Mouse (Mus musculus) CH12.LX (cell line): ENCODE measurements around the gene Vmn1r36. TPM values are rescaled to one million over a fixed set of nuclear protein-coding genes. Genes with fewer than 3 reads are reported as not detected.
"Not testable (repeated sequence)": the region's sequence is repeated elsewhere in the genome, so short reads cannot be mapped to it uniquely, and the experiment has no call there.

Experiments used
- DNase-seq: peaks from one replicate; pipeline ENCODE4 v3.0.0-alpha.2; 2013; ENCODE audit errors: extremely low read depth
- H3K27ac ChIP-seq: 2 replicates; pipeline ENCODE4 v1.5.1; 2012; ENCODE audit warnings: low read depth, mild to moderate bottlenecking, control low read depth, moderate library complexity; ENCODE audit not compliant: insufficient read depth
- H3K27me3 ChIP-seq: replicated peaks from 2 replicates; pipeline ENCODE3; 2012; ENCODE audit warnings: inconsistent platforms
- H3K36me3 ChIP-seq, 2 experiments: replicated peaks in 1 of 2; 2 replicates each; pipeline versions ENCODE3 to v1.6.1; 2012; ENCODE audit warnings: inconsistent platforms in 1 of 2, low read length in 1 of 2, mild to moderate bottlenecking in 1 of 2, mixed read lengths in 1 of 2, moderate library complexity in 1 of 2; ENCODE audit not compliant: control insufficient read depth in 1 of 2, insufficient read depth in 1 of 2
- H3K4me1 ChIP-seq, 2 experiments: 2 replicates each; pipeline ENCODE4 v1.6.1; 2012; ENCODE audit warnings: inconsistent platforms in 1 of 2, moderate library complexity in 1 of 2; ENCODE audit not compliant: insufficient read depth in 2 of 2, control insufficient read depth in 1 of 2
- H3K4me2 ChIP-seq: 2 replicates; pipeline ENCODE4 v1.6.1; 2012; ENCODE audit warnings: low read depth, mild to moderate bottlenecking, control low read depth; ENCODE audit not compliant: poor library complexity, insufficient read depth, severe bottlenecking
- H3K4me3 ChIP-seq, 3 experiments: fragments of 150-350 bp in 1 of 3; sonication (generic) in 1 of 3; replicated peaks in 1 of 3; 2 replicates each; pipeline versions ENCODE3 to v1.5.1; 2011 to 2012; ENCODE audit warnings: low read depth in 2 of 3, low read length in 2 of 3, mild to moderate bottlenecking in 2 of 3, moderate library complexity in 2 of 3, control low read depth in 1 of 3, improper control_type of control experiment in 1 of 3, inconsistent platforms in 1 of 3, mixed read lengths in 1 of 3; ENCODE audit not compliant: poor library complexity in 1 of 3
- H3K79me2 ChIP-seq: replicated peaks from 2 replicates; pipeline ENCODE4 v1.6.1; 2012; ENCODE audit warnings: mild to moderate bottlenecking, moderate library complexity; ENCODE audit not compliant: control insufficient read depth, poor library complexity, insufficient read depth, severe bottlenecking; ENCODE audit errors: extremely low read depth
- H3K9ac ChIP-seq: 2 replicates; pipeline ENCODE4 v1.6.1; 2012; ENCODE audit warnings: low read depth, mild to moderate bottlenecking, control low read depth, moderate library complexity; ENCODE audit not compliant: insufficient read depth
- H3K9me3 ChIP-seq: replicated peaks from 2 replicates; pipeline ENCODE3; 2012; ENCODE audit warnings: low read length, inconsistent platforms, mixed read lengths
- BHLHE40 ChIP-seq: IDR thresholded peaks from 2 replicates; pipeline ENCODE4 v1.6.1; 2011; ENCODE audit warnings: mild to moderate bottlenecking, low read depth, low read length, improper control_type of control experiment
- CTCF ChIP-seq, 2 experiments: IDR thresholded peaks in 1 of 2; conservative IDR thresholded peaks in 1 of 2; 2 replicates each; pipeline ENCODE4 v1.5.1; 2011 to 2012; ENCODE audit warnings: low read depth in 2 of 2, low read length in 2 of 2, improper control_type of control experiment in 1 of 2, inconsistent platforms in 1 of 2, mild to moderate bottlenecking in 1 of 2, moderate library complexity in 1 of 2
- E2F4 ChIP-seq: IDR thresholded peaks from 2 replicates; pipeline ENCODE4 v1.6.1; 2011; ENCODE audit warnings: low read depth, low read length, improper control_type of control experiment; ENCODE audit not compliant: insufficient replicate concordance
- EP300 ChIP-seq: IDR thresholded peaks from 2 replicates; pipeline ENCODE4 v1.6.1; 2011; ENCODE audit warnings: low read length, improper control_type of control experiment
- GABPA ChIP-seq: IDR thresholded peaks from 2 replicates; pipeline ENCODE4 v1.6.1; 2012; ENCODE audit warnings: low read depth, low read length, improper control_type of control experiment, inconsistent platforms; ENCODE audit not compliant: insufficient replicate concordance
- HCFC1 ChIP-seq: IDR thresholded peaks from 2 replicates; pipeline ENCODE4 v1.6.1; 2012; ENCODE audit warnings: low read depth, mild to moderate bottlenecking, inconsistent platforms, low read length, improper control_type of control experiment
- JUND ChIP-seq: conservative IDR thresholded peaks from 2 replicates; pipeline ENCODE4 v1.6.1; 2011; ENCODE audit warnings: low read depth, low read length, improper control_type of control experiment
- KAT2A ChIP-seq: IDR thresholded peaks from 2 replicates; pipeline ENCODE4 v1.6.1; 2012; ENCODE audit warnings: low read length, improper control_type of control experiment, inconsistent platforms; ENCODE audit not compliant: insufficient replicate concordance
- MAFK ChIP-seq: IDR thresholded peaks from 2 replicates; pipeline ENCODE4 v1.6.1; 2011; ENCODE audit warnings: low read length, improper control_type of control experiment; ENCODE audit not compliant: insufficient replicate concordance
- MEF2A ChIP-seq: IDR thresholded peaks from 2 replicates; pipeline ENCODE4 v1.6.1; 2014; ENCODE audit warnings: low read depth, mild to moderate bottlenecking, inconsistent platforms, low read length, improper control_type of control experiment, borderline replicate concordance
- PAX5 ChIP-seq: IDR thresholded peaks from 2 replicates; pipeline ENCODE4 v1.6.1; 2012; ENCODE audit warnings: low read length, inconsistent platforms, mixed read lengths
- RAD21 ChIP-seq: IDR thresholded peaks from 2 replicates; pipeline ENCODE4 v1.6.1; 2011; ENCODE audit warnings: low read depth, mild to moderate bottlenecking, low read length, improper control_type of control experiment, moderate library complexity
- SIN3A ChIP-seq: IDR thresholded peaks from 2 replicates; pipeline ENCODE4 v1.6.1; 2012; ENCODE audit warnings: low read length, improper control_type of control experiment, inconsistent platforms
- SMC3 ChIP-seq: IDR thresholded peaks from 2 replicates; pipeline ENCODE4 v1.6.1; 2011; ENCODE audit warnings: low read depth, low read length, improper control_type of control experiment
- TCF12 ChIP-seq: IDR thresholded peaks from 2 replicates; pipeline ENCODE4 v1.6.1; 2014; ENCODE audit warnings: low read depth, mild to moderate bottlenecking, inconsistent platforms, low read length, improper control_type of control experiment
- USF1 ChIP-seq: IDR thresholded peaks from 2 replicates; pipeline ENCODE4 v1.6.1; 2014; ENCODE audit warnings: low read depth, mild to moderate bottlenecking, inconsistent platforms, low read length, improper control_type of control experiment
- ZC3H11A ChIP-seq: IDR thresholded peaks from 2 replicates; pipeline ENCODE4 v1.6.1; 2012; ENCODE audit warnings: low read depth, mild to moderate bottlenecking, inconsistent platforms, low read length, improper control_type of control experiment
- ZMIZ1 ChIP-seq: IDR thresholded peaks from 2 replicates; pipeline ENCODE4 v1.6.1; 2012; ENCODE audit warnings: low read depth, mild to moderate bottlenecking, inconsistent platforms, low read length, improper control_type of control experiment
- dilution Hi-C: fragments of 300-500 bp; cut with MboI; formaldehyde crosslinking; loops from 2 replicates; pipeline ENCODE4 v1.14.3; 2020; ENCODE audit warnings: low sequenced_read_pairs; ENCODE audit not compliant: extremely low pct_unique_long_range_greater_than_20kb, extremely low pct_ligation_motif_present
- in situ Hi-C: fragments of 300-500 bp; cut with MboI; formaldehyde crosslinking; loops from 3 replicates; pipeline ENCODE4 v1.14.3; 2019; ENCODE audit warnings: low sequenced_read_pairs, low pct_ligation_motif_present, low pct_unique_long_range_greater_than_20kb, mixed read lengths
- polyA plus RNA-seq: library from polyadenylated mRNA; unstranded; fragments of >175 nt; gene quantifications from 2 replicates; pipeline ENCODE4 v1.2.1, GENCODE M21; 2012; ENCODE audit warnings: low read depth; ENCODE audit not compliant: insufficient read length
- total RNA-seq, 2 experiments: library from RNA; depleted of rRNA; stranded (reverse); fragments of 300-350 nt in 1 of 2; fragments of >200 nt in 1 of 2; gene quantifications; 2 replicates each; pipeline ENCODE4 v1.2.3; 2012 to 2014

Gene Vmn1r36
- total RNA-seq (2012; rRNA removed) (not detected in 2 replicates), total RNA-seq (2014; rRNA removed) (not detected in 2 replicates), polyA plus RNA-seq (not detected in 2 replicates)

- dilution Hi-C loops, in situ Hi-C loops, H3K79me2 ChIP-seq: not testable (repeated sequence)
Observed at GRCm38 (mm10) chr6:66719068-66719467, at the start of gene Vmn1r36. Gene Vmn1r36 (minus strand): TSS chr6:66719168.

GRCm38 (mm10) chr6:66729082-66729481, 10.1 kb upstream of the Vmn1r36 start, which contains the start of gene Vmn1r37:
Gene Vmn1r37 (plus strand): TSS chr6:66729382.
- dilution Hi-C loops, in situ Hi-C loops: not testable (repeated sequence)

More at GRCm38 (mm10) chr6:66719068-66719467, at the start of gene Vmn1r36:
- not testable (repeated sequence) for H3K9me3 ChIP-seq, H3K4me2 ChIP-seq, H3K27ac ChIP-seq, H3K4me3 ChIP-seq, H3K27me3 ChIP-seq, DNase-seq, H3K9ac ChIP-seq, H3K36me3 ChIP-seq, H3K4me1 ChIP-seq

GRCm38 (mm10) chr6:66713854-66714253, 5.1 kb downstream of the Vmn1r36 start:
- DNase-seq, result no peak
- Histone ChIP-seq H3K4me2 (no peak overlapping the region), H3K27ac (no peak overlapping the region), H3K27me3 (no peaks in the 10 kb centered on the region), H3K36me3 (no peaks in the 10 kb centered on the region), H3K9me3 (no peaks in the 10 kb centered on the region), H3K4me3 (no peak overlapping the region), H3K9ac (no peak overlapping the region), H3K79me2 (no peaks in the 10 kb centered on the region), H3K4me1 (no peaks in the 10 kb centered on the region)
- TF ChIP-seq HCFC1 (no peak), EP300 (no peak), USF1 (no peak), JUND (no peak), E2F4 (no peak), ZC3H11A (no peak), TCF12 (no peak), BHLHE40 (no peak), SIN3A (no peak), CTCF (conservative IDR thresholded peaks at IDR 0.05 in 1 of 2, IDR thresholded peaks at IDR 0.05 in 1 of 2; ENCODE audit: low read depth in 2 of 2, low read length in 2 of 2) (no peak), GABPA (no peak), KAT2A (no peak), ZMIZ1 (no peak), MAFK (no peak), RAD21 (no peak), SMC3 (no peak), MEF2A (no peak), PAX5 (no peak)
- in situ Hi-C loops, result no loop called here
- dilution Hi-C loops, result no loop called here

More at GRCm38 (mm10) chr6:66729082-66729481, 10.1 kb upstream of the Vmn1r36 start, which contains the start of gene Vmn1r37:
- H3K27me3 ChIP-seq, H3K9me3 ChIP-seq, H3K79me2 ChIP-seq, H3K9ac ChIP-seq, H3K4me1 ChIP-seq, H3K4me3 ChIP-seq, H3K27ac ChIP-seq, DNase-seq, H3K36me3 ChIP-seq, H3K4me2 ChIP-seq: not testable (repeated sequence)
